Mouse (Mus musculus): Measurements from ENCODE around the gene Ghrh. TPM values are rescaled to one million over a fixed set of nuclear protein-coding genes. Genes with fewer than 3 reads are reported as not detected.

The Ghrh gene
- polyA plus RNA-seq, 1 experiment from 2014 or later, result 0.58 TPM

- Histone ChIP-seq H3K9ac (no peak overlapping the region), H3K27me3 (ENCODE audit: control insufficient read depth, insufficient read depth, low read length) (no peaks in the 10 kb centered on the region), H3K36me3 (replicated peaks; ENCODE audit: control insufficient read depth, insufficient read depth) (peaks cover 87% of the 10 kb centered on the region), H3K9me3 (ENCODE audit: control insufficient read depth, low read length) (no peaks in the 10 kb centered on the region), H3K4me1 (replicated peaks; ENCODE audit: control insufficient read depth, insufficient read depth, low read length) (peaks cover 18% of the 10 kb centered on the region), H3K27ac (no peak overlapping the region), H3K4me3 (replicated peaks; ENCODE audit: low read length) (no peak overlapping the region), H3K4me2 (replicated peaks) (no peak overlapping the region)
- ATAC-seq (ENCODE audit: low FRiP score), result no peak
- no peak for DNase-seq (ENCODE audit: low spot score)
- WGBS, result 93% methylated on average over 14 of the region's 14 CpGs
Measured at GRCm38 (mm10) chr2:157316358-157316933, 30.9 kb downstream of the Ghrh start.

GRCm38 (mm10) chr2:157315486-157315885 is 31.8 kb downstream of the Ghrh start:
- no peak overlapping the region for H3K4me2 ChIP-seq (replicated peaks)
- H3K27ac ChIP-seq, result peak overlapping the region; percentile 32; the same call in 1 of the 2 replicates
- ATAC-seq (ENCODE audit: low FRiP score) (no peak), DNase-seq (ENCODE audit: low spot score) (no peak)
- H3K9ac ChIP-seq, result no peak overlapping the region
- peaks cover 87% of the 10 kb centered on the region for H3K36me3 ChIP-seq (replicated peaks; ENCODE audit: control insufficient read depth, insufficient read depth)
- WGBS, result 87% methylated on average over 6 of the region's 6 CpGs
- H3K4me3 ChIP-seq (replicated peaks; ENCODE audit: low read length), result no peak overlapping the region
- H3K9me3 ChIP-seq (ENCODE audit: control insufficient read depth, low read length), result no peaks in the 10 kb centered on the region
- H3K27me3 ChIP-seq (ENCODE audit: control insufficient read depth, insufficient read depth, low read length), result no peaks in the 10 kb centered on the region
- peaks cover 15% of the 10 kb centered on the region for H3K4me1 ChIP-seq (replicated peaks; ENCODE audit: control insufficient read depth, insufficient read depth, low read length)

- Histone ChIP-seq H3K4me3 (replicated peaks; ENCODE audit: low read length) (no peak overlapping the region), H3K9ac (no peak overlapping the region), H3K36me3 (replicated peaks; ENCODE audit: control insufficient read depth, insufficient read depth) (peaks cover 88% of the 10 kb centered on the region), H3K27ac (peak overlapping the region; percentile 73), H3K27me3 (ENCODE audit: control insufficient read depth, insufficient read depth, low read length) (no peaks in the 10 kb centered on the region), H3K9me3 (ENCODE audit: control insufficient read depth, low read length) (no peaks in the 10 kb centered on the region), H3K4me1 (replicated peaks; ENCODE audit: control insufficient read depth, insufficient read depth, low read length) (peaks cover 13% of the 10 kb centered on the region), H3K4me2 (replicated peaks) (no peak overlapping the region)
- WGBS, result 62% methylated on average over 7 of the region's 7 CpGs
- DNase-seq (ENCODE audit: low spot score) (peak; percentile 30), ATAC-seq (ENCODE audit: low FRiP score) (no peak)
Measured at GRCm38 (mm10) chr2:157314310-157314709, 33.0 kb downstream of the Ghrh start.

GRCm38 (mm10) chr2:157313718-157314117 is 33.6 kb downstream of the Ghrh start:
- Histone ChIP-seq H3K36me3 (replicated peaks; ENCODE audit: control insufficient read depth, insufficient read depth) (peaks cover 92% of the 10 kb centered on the region), H3K27ac (peak overlapping the region; percentile 73), H3K27me3 (ENCODE audit: control insufficient read depth, insufficient read depth, low read length) (no peaks in the 10 kb centered on the region), H3K9me3 (ENCODE audit: control insufficient read depth, low read length) (no peaks in the 10 kb centered on the region), H3K9ac (no peak overlapping the region), H3K4me2 (replicated peaks) (no peak overlapping the region), H3K4me1 (replicated peaks; ENCODE audit: control insufficient read depth, insufficient read depth, low read length) (peaks cover 13% of the 10 kb centered on the region), H3K4me3 (replicated peaks; ENCODE audit: low read length) (no peak overlapping the region)
- WGBS, result 72% methylated on average over 3 of the region's 3 CpGs
- DNase-seq (ENCODE audit: low spot score), result no peak
- 0 out of 2 replicates have a peak, but pooled peaks have one; percentile 65 for ATAC-seq (ENCODE audit: low FRiP score)

- no peak for DNase-seq (ENCODE audit: low spot score)
- no peaks in the 10 kb centered on the region for H3K27me3 ChIP-seq (ENCODE audit: control insufficient read depth, insufficient read depth, low read length)
- no peak overlapping the region for H3K27ac ChIP-seq
- WGBS, result 82% methylated on average over 6 of the region's 6 CpGs
- H3K4me1 ChIP-seq (replicated peaks; ENCODE audit: control insufficient read depth, insufficient read depth, low read length), result peaks cover 13% of the 10 kb centered on the region
- H3K36me3 ChIP-seq (replicated peaks; ENCODE audit: control insufficient read depth, insufficient read depth), result peaks cover 95% of the 10 kb centered on the region
- H3K9ac ChIP-seq, result no peak overlapping the region
- no peak overlapping the region for H3K4me2 ChIP-seq (replicated peaks)
- ATAC-seq (ENCODE audit: low FRiP score), result no peak
- no peak overlapping the region for H3K4me3 ChIP-seq (replicated peaks; ENCODE audit: low read length)
- H3K9me3 ChIP-seq (ENCODE audit: control insufficient read depth, low read length), result no peaks in the 10 kb centered on the region
Measured at GRCm38 (mm10) chr2:157310963-157311637, 36.2 kb downstream of the Ghrh start.

- Histone ChIP-seq H3K36me3 (replicated peaks; ENCODE audit: control insufficient read depth, insufficient read depth) (peaks cover 92% of the 10 kb centered on the region), H3K27me3 (ENCODE audit: control insufficient read depth, insufficient read depth, low read length) (no peaks in the 10 kb centered on the region), H3K9ac (no peak overlapping the region), H3K9me3 (ENCODE audit: control insufficient read depth, low read length) (no peaks in the 10 kb centered on the region), H3K4me2 (replicated peaks) (no peak overlapping the region), H3K27ac (no peak overlapping the region), H3K4me3 (replicated peaks; ENCODE audit: low read length) (no peak overlapping the region), H3K4me1 (replicated peaks; ENCODE audit: control insufficient read depth, insufficient read depth, low read length) (peaks cover 10% of the 10 kb centered on the region)
- 98% methylated on average over 8 of the region's 8 CpGs for WGBS
- ATAC-seq (ENCODE audit: low FRiP score) (no peak), DNase-seq (ENCODE audit: low spot score) (no peak)
Measured at GRCm38 (mm10) chr2:157309611-157310010, 37.7 kb downstream of the Ghrh start.

GRCm38 (mm10) chr2:157308273-157308917 is 38.9 kb downstream of the Ghrh start:
- no peak overlapping the region for H3K4me3 ChIP-seq (replicated peaks; ENCODE audit: low read length)
- no peaks in the 10 kb centered on the region for H3K9me3 ChIP-seq (ENCODE audit: control insufficient read depth, low read length)
- peaks cover 93% of the 10 kb centered on the region for H3K36me3 ChIP-seq (replicated peaks; ENCODE audit: control insufficient read depth, insufficient read depth)
- WGBS, result 91% methylated on average over 2 of the region's 2 CpGs
- H3K4me1 ChIP-seq (replicated peaks; ENCODE audit: control insufficient read depth, insufficient read depth, low read length), result peaks cover 3% of the 10 kb centered on the region
- H3K4me2 ChIP-seq (replicated peaks), result no peak overlapping the region
- peak overlapping the region; percentile 51; the same call in 1 of the 2 replicates for H3K27ac ChIP-seq
- H3K27me3 ChIP-seq (ENCODE audit: control insufficient read depth, insufficient read depth, low read length), result no peaks in the 10 kb centered on the region
- no peak overlapping the region for H3K9ac ChIP-seq
- no peak for DNase-seq (ENCODE audit: low spot score)
- no peak for ATAC-seq (ENCODE audit: low FRiP score)

GRCm38 (mm10) chr2:157307715-157308265 is 39.5 kb downstream of the Ghrh start:
- 69% methylated on average over 4 of the region's 4 CpGs for WGBS

More at GRCm38 (mm10) chr2:157307715-157308265, 39.5 kb downstream of the Ghrh start:
- Histone ChIP-seq H3K4me3 (replicated peaks; ENCODE audit: low read length) (no peak overlapping the region), H3K36me3 (replicated peaks; ENCODE audit: control insufficient read depth, insufficient read depth) (peaks cover 93% of the 10 kb centered on the region), H3K9ac (no peak overlapping the region), H3K4me2 (replicated peaks) (no peak overlapping the region), H3K27ac (peak overlapping the region; percentile 51), H3K27me3 (ENCODE audit: control insufficient read depth, insufficient read depth, low read length) (no peaks in the 10 kb centered on the region), H3K4me1 (replicated peaks; ENCODE audit: control insufficient read depth, insufficient read depth, low read length) (peaks cover 2% of the 10 kb centered on the region; the same call in 1 of the 2 replicates), H3K9me3 (ENCODE audit: control insufficient read depth, low read length) (no peaks in the 10 kb centered on the region)
- DNase-seq (ENCODE audit: low spot score) (peak; percentile 44), ATAC-seq (ENCODE audit: low FRiP score) (no peak)
